Mouse (Mus musculus): ENCODE results near the gene Lcn10. TPM values are rescaled to one million over a fixed set of nuclear protein-coding genes. Genes with fewer than 3 reads are reported as not detected.
"Not testable (repeated sequence)": the region's sequence is repeated elsewhere in the genome, so short reads cannot be mapped to it uniquely, and the experiment has no call there.

Gene Lcn10
- polyA plus RNA-seq, 1 experiment from 2014 or later = not detected

- H3K27me3 ChIP-seq (ENCODE audit: insufficient read depth, poor library complexity, severe bottlenecking); H3K27ac ChIP-seq; H3K9me3 ChIP-seq; H3K4me3 ChIP-seq; DNase-seq (ENCODE audit: low spot score); H3K4me1 ChIP-seq; H3K36me3 ChIP-seq: not testable (repeated sequence)
- WGBS = 62% methylated on average over 2 of the region's 2 CpGs
Observed at GRCm38 (mm10) chr2:25709791-25710190, 27.3 kb downstream of the Lcn10 start.

- H3K27me3 ChIP-seq (ENCODE audit: insufficient read depth, poor library complexity, severe bottlenecking); DNase-seq (ENCODE audit: low spot score); H3K4me1 ChIP-seq; H3K36me3 ChIP-seq; H3K9me3 ChIP-seq; H3K27ac ChIP-seq; H3K4me3 ChIP-seq: not testable (repeated sequence)
- WGBS = 26% methylated on average over 3 of the region's 3 CpGs
Observed at GRCm38 (mm10) chr2:25711641-25712040, 29.1 kb downstream of the Lcn10 start.

DNA sequence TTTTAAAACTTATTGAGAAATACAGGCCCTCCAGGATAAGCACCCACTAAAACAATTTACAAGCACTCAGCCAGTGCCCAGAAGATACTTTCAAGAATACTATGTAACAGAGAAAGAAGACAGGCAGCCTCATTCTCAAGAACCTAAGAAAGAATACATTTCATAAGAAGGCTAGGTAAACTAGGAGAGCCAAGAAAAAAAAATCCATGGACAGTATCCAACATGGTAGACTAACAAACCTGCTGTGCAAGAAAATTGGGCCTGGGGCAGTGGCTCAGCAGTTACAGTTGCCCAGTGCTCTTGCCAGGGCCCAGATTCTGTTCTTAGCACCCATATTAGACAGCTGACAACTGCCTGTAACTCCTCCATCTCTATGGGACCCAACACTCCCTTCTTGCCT is 34.7 kb downstream of the Lcn10 start:
- no peaks in the 10 kb centered on the region for H3K4me1 ChIP-seq
- H3K27ac ChIP-seq = no peak overlapping the region
- no peak overlapping the region for H3K4me3 ChIP-seq
- no peaks in the 10 kb centered on the region for H3K36me3 ChIP-seq
- H3K27me3 ChIP-seq (ENCODE audit: insufficient read depth, poor library complexity, severe bottlenecking) = no peaks in the 10 kb centered on the region
- DNase-seq (ENCODE audit: low spot score) = no peak
- no peaks in the 10 kb centered on the region for H3K9me3 ChIP-seq

GRCm38 (mm10) chr2:25733199-25733930 is 50.8 kb downstream of the Lcn10 start:
- Histone ChIP-seq H3K36me3 (no peaks in the 10 kb centered on the region), H3K27me3 (ENCODE audit: insufficient read depth, poor library complexity, severe bottlenecking) (no peaks in the 10 kb centered on the region), H3K27ac (no peak overlapping the region), H3K4me3 (no peak overlapping the region), H3K4me1 (no peaks in the 10 kb centered on the region), H3K9me3 (no peaks in the 10 kb centered on the region)
- 39% methylated on average over 2 of the region's 2 CpGs for WGBS
- no peak for DNase-seq (ENCODE audit: low spot score)

Other genes starting within 250 kb of the Lcn10 start
- gene Clic3, start 225.9 kb upstream of the Lcn10 start, polyA plus RNA-seq (2016; fragmentation: Nextera tagmentation; extraction: Ambion mirVana) = 0.69 and 1.1 TPM in 2 replicates
- gene Paxx, start 221.6 kb upstream of the Lcn10 start, polyA plus RNA-seq (2016; fragmentation: Nextera tagmentation; extraction: Ambion mirVana) = 15.6 and 17.7 TPM in 2 replicates
- gene Ptgds, start 212.7 kb upstream of the Lcn10 start, polyA plus RNA-seq (2016; fragmentation: Nextera tagmentation; extraction: Ambion mirVana) = 0.18 and 0.32 TPM in 2 replicates
- not detected in 2 replicates for gene Lcn12, start 188.8 kb upstream of the Lcn10 start, polyA plus RNA-seq (2016; fragmentation: Nextera tagmentation; extraction: Ambion mirVana)
- 86.0 and 92.1 TPM in 2 replicates for gene Fbxw5, start 182.0 kb upstream of the Lcn10 start, polyA plus RNA-seq (2016; fragmentation: Nextera tagmentation; extraction: Ambion mirVana)
- 4.2 and 6.0 TPM in 2 replicates for gene C8g, start 181.0 kb upstream of the Lcn10 start, polyA plus RNA-seq (2016; fragmentation: Nextera tagmentation; extraction: Ambion mirVana)
- 29.7 and 30.9 TPM in 2 replicates for gene Traf2, start 135.8 kb upstream of the Lcn10 start, polyA plus RNA-seq (2016; fragmentation: Nextera tagmentation; extraction: Ambion mirVana)
- 336 and 382 TPM in 2 replicates for gene Edf1, start 124.9 kb upstream of the Lcn10 start, polyA plus RNA-seq (2016; fragmentation: Nextera tagmentation; extraction: Ambion mirVana)
- gene Mamdc4, start 107.9 kb upstream of the Lcn10 start, polyA plus RNA-seq (2016; fragmentation: Nextera tagmentation; extraction: Ambion mirVana) = 1.6 and 3.7 TPM in 2 replicates
- 160 and 170 TPM in 2 replicates for gene Phpt1, start 107.5 kb upstream of the Lcn10 start, polyA plus RNA-seq (2016; fragmentation: Nextera tagmentation; extraction: Ambion mirVana)
- 0.08 TPM in 1 of 2 replicates, not detected in the other for gene Ajm1, start 101.0 kb upstream of the Lcn10 start, polyA plus RNA-seq (2016; fragmentation: Nextera tagmentation; extraction: Ambion mirVana)
- 57.9 and 69.6 TPM in 2 replicates for gene Rabl6, start 74.2 kb upstream of the Lcn10 start, polyA plus RNA-seq (2016; fragmentation: Nextera tagmentation; extraction: Ambion mirVana)
- gene Ccdc183, start 65.0 kb upstream of the Lcn10 start, polyA plus RNA-seq (2016; fragmentation: Nextera tagmentation; extraction: Ambion mirVana) = 0.07 and 0.21 TPM in 2 replicates
- 14.9 and 18.5 TPM in 2 replicates for gene Tmem141, start 60.7 kb upstream of the Lcn10 start, polyA plus RNA-seq (2016; fragmentation: Nextera tagmentation; extraction: Ambion mirVana)
- 0.26 and 1.5 TPM in 2 replicates for gene Fcna, start 54.7 kb upstream of the Lcn10 start, polyA plus RNA-seq (2016; fragmentation: Nextera tagmentation; extraction: Ambion mirVana)
- gene Lcn8, start 29.6 kb upstream of the Lcn10 start, polyA plus RNA-seq (2016; fragmentation: Nextera tagmentation; extraction: Ambion mirVana) = not detected in 2 replicates
- gene Lcn5, start 24.8 kb upstream of the Lcn10 start, polyA plus RNA-seq (2016; fragmentation: Nextera tagmentation; extraction: Ambion mirVana) = not detected in 2 replicates
- not detected in 2 replicates for gene Lcn6, start 5.9 kb upstream of the Lcn10 start, polyA plus RNA-seq (2016; fragmentation: Nextera tagmentation; extraction: Ambion mirVana)
- gene Obp2a, start 17.3 kb downstream of the Lcn10 start, polyA plus RNA-seq (2016; fragmentation: Nextera tagmentation; extraction: Ambion mirVana) = not detected in 2 replicates
- 53.4 and 65.8 TPM in 2 replicates for gene Bmyc, start 24.0 kb downstream of the Lcn10 start, polyA plus RNA-seq (2016; fragmentation: Nextera tagmentation; extraction: Ambion mirVana)
- gene Obp2b, start 54.3 kb downstream of the Lcn10 start, polyA plus RNA-seq (2016; fragmentation: Nextera tagmentation; extraction: Ambion mirVana) = not detected in 2 replicates
- not detected in 2 replicates for gene Lcn3, start 82.8 kb downstream of the Lcn10 start, polyA plus RNA-seq (2016; fragmentation: Nextera tagmentation; extraction: Ambion mirVana)
- not detected in 2 replicates for gene Lcn11, start 94.3 kb downstream of the Lcn10 start, polyA plus RNA-seq (2016; fragmentation: Nextera tagmentation; extraction: Ambion mirVana)
- not detected in 2 replicates for gene Gm13539, start 99.5 kb downstream of the Lcn10 start, polyA plus RNA-seq (2016; fragmentation: Nextera tagmentation; extraction: Ambion mirVana)
- not detected in 2 replicates for gene Glt6d1, start 133.1 kb downstream of the Lcn10 start, polyA plus RNA-seq (2016; fragmentation: Nextera tagmentation; extraction: Ambion mirVana)
- not detected in 2 replicates for gene Lcn9, start 140.4 kb downstream of the Lcn10 start, polyA plus RNA-seq (2016; fragmentation: Nextera tagmentation; extraction: Ambion mirVana)
- gene Sohlh1, start 164.5 kb downstream of the Lcn10 start, polyA plus RNA-seq (2016; fragmentation: Nextera tagmentation; extraction: Ambion mirVana) = not detected in 2 replicates
- 0.06 TPM in 1 of 2 replicates, not detected in the other for gene Kcnt1, start 181.0 kb downstream of the Lcn10 start, polyA plus RNA-seq (2016; fragmentation: Nextera tagmentation; extraction: Ambion mirVana)

Data from heart, embryonic 10.5 days (tissue).